Mouse (Mus musculus) liver, embryonic 14.5 days (tissue): ENCODE data around the gene Cox14. TPM values are rescaled to one million over a fixed set of nuclear protein-coding genes. Genes with fewer than 3 reads are reported as not detected.

Experiments used
- ATAC-seq: fragments of 200-750 bp; cut with Nextera tagmentation; 2 replicates; pipeline ENCODE4 v1.8.0; 2017; ENCODE audit warnings: moderate number of reproducible peaks, mild to moderate bottlenecking, moderate library complexity; ENCODE audit not compliant: insufficient read depth
- DNase-seq, 3 experiments: peaks; one replicate each; pipeline ENCODE4 v3.0.0-alpha.2; 2012 to 2013; ENCODE audit warnings: low read depth in 3 of 3, low spot score in 3 of 3
- H3K27ac ChIP-seq: fragments of 300-500 bp; sonication (generic); 2 replicates; pipeline ENCODE4 v1.5.1; 2014; ENCODE audit warnings: moderate library complexity, mild to moderate bottlenecking, control low read depth, inconsistent platforms
- H3K27me3 ChIP-seq: fragments of 300-500 bp; sonication (generic); 2 replicates; pipeline ENCODE4 v1.6.1; 2014; ENCODE audit warnings: mild to moderate bottlenecking, low read length, moderate library complexity; ENCODE audit not compliant: control insufficient read depth, insufficient read depth
- H3K36me3 ChIP-seq: fragments of 300-500 bp; sonication (generic); replicated peaks from 2 replicates; pipeline ENCODE4 v1.6.1; 2014; ENCODE audit warnings: low read depth; ENCODE audit not compliant: control insufficient read depth, insufficient read depth
- H3K4me1 ChIP-seq, 2 experiments: fragments of 200-500 bp in 1 of 2; fragments of 300-500 bp in 1 of 2; sonication (generic) in 1 of 2; replicated peaks; 2 replicates each; pipeline ENCODE4 v1.6.1; 2012 to 2014; ENCODE audit warnings: antibody characterized with exemption in 1 of 2, inconsistent platforms in 1 of 2, low read length in 1 of 2; ENCODE audit not compliant: control insufficient read depth in 2 of 2, insufficient read depth in 2 of 2
- H3K4me2 ChIP-seq: fragments of 300-500 bp; sonication (generic); 2 replicates; pipeline ENCODE4 v1.6.1; 2014; ENCODE audit warnings: low read depth, mild to moderate bottlenecking, control low read depth, moderate library complexity
- H3K4me3 ChIP-seq, 2 experiments: fragments of 200-500 bp in 1 of 2; fragments of 300-500 bp in 1 of 2; sonication (generic) in 1 of 2; 2 replicates each; pipeline ENCODE4 v1.5.1; 2012 to 2014; ENCODE audit warnings: low read depth in 2 of 2, low read length in 2 of 2, mild to moderate bottlenecking in 2 of 2, control low read depth in 1 of 2, inconsistent platforms in 1 of 2, moderate library complexity in 1 of 2; ENCODE audit not compliant: insufficient read depth in 1 of 2
- H3K9ac ChIP-seq: fragments of 300-500 bp; sonication (generic); replicated peaks from 2 replicates; pipeline ENCODE4 v1.6.1; 2014; ENCODE audit warnings: mild to moderate bottlenecking, control low read depth, moderate library complexity
- H3K9me3 ChIP-seq: fragments of 300-500 bp; sonication (generic); 2 replicates; pipeline ENCODE4 v1.6.1; 2016; ENCODE audit warnings: low read length, mixed read lengths; ENCODE audit not compliant: control insufficient read depth
- CTCF ChIP-seq: IDR thresholded peaks from 2 replicates; pipeline ENCODE4 v1.5.1; 2016; ENCODE audit warnings: antibody characterized with exemption, low read depth, control low read depth
- EP300 ChIP-seq: IDR thresholded peaks from 2 replicates; pipeline ENCODE4 v1.6.1; 2016; ENCODE audit warnings: antibody characterized with exemption, low read depth
- WGBS: fragments of 180-500 bp; shearing (Covaris S2); extraction: QIAGEN DNeasy Blood & Tissue Kit; methylation state at CpG from one replicate; pipeline ENCODE4 v1.1.7; 2014; ENCODE audit not compliant: insufficient replicate concordance; 5-methylcytosine and 5-hydroxymethylcytosine counted together
- polyA plus RNA-seq, 2 experiments: library from polyadenylated mRNA; depleted of rRNA in 1 of 2; stranded (reverse) in 1 of 2; unstranded in 1 of 2; fragments of >200 nt; fragmentation: Nextera tagmentation in 1 of 2; extraction: Ambion mirVana in 1 of 2; gene quantifications; 2 replicates each; pipeline versions ENCODE4 v1.2.1 to v1.2.3; 2012 to 2014

The Cox14 gene
- polyA plus RNA-seq, 2 experiments = 67.6 to 84.9 TPM

GRCm38 (mm10) chr15:99729056-99729783 lies 3.8 kb downstream of the Cox14 start:
- DNase-seq (no peak), ATAC-seq (no peak)
- H3K4me1 ChIP-seq = peaks cover 2 to 9% of the 10 kb centered on the region in 2 experiments; a peak in 2 of 4 replicates
- no peak overlapping the region for H3K27ac ChIP-seq
- H3K36me3 ChIP-seq = peaks cover 11% of the 10 kb centered on the region
- H3K9me3 ChIP-seq = no peaks in the 10 kb centered on the region
- H3K4me3 ChIP-seq = no peak overlapping the region
- TF ChIP-seq EP300 = no peak
- peak; percentile 46; the same call in 1 of the 2 replicates for TF ChIP-seq CTCF
- no peak overlapping the region for H3K9ac ChIP-seq
- H3K27me3 ChIP-seq = no peaks in the 10 kb centered on the region
- H3K4me2 ChIP-seq = no peak overlapping the region
- 93% methylated on average over 3 of the region's 4 CpGs for WGBS

DNA sequence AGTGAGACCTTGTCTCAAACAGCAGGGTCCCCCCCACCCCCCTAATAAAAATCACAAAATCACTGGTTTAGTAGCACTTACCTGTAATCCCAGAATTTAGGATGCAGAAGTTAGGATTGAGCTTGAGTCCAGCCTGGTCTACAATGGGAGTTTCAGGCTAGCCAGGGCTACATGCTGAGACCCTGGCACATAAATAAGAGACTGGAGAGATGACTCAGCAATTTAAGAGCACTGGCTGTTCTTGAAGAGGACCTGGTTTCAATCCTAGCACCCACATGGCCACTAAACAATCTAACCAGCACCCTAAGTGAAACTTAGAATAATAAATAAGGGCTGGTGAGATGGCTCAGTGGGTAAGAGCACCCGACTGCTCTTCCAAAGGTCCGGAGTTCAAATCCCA lies 5.7 kb downstream of the Cox14 start:
- Histone ChIP-seq H3K36me3 (peaks cover 11% of the 10 kb centered on the region), H3K4me2 (no peak overlapping the region), H3K9ac (no peak overlapping the region), H3K9me3 (no peaks in the 10 kb centered on the region), H3K27ac (no peak overlapping the region), H3K27me3 (no peaks in the 10 kb centered on the region), H3K4me1 (peaks cover 2 to 4% of the 10 kb centered on the region in 2 experiments; a peak in 2 of 4 replicates), H3K4me3 (no peak overlapping the region)
- 78% methylated on average over 2 of the region's 2 CpGs for WGBS
- no peak for ATAC-seq
- TF ChIP-seq CTCF (no peak), EP300 (no peak)
- no peak for DNase-seq

GRCm38 (mm10) chr15:99731678-99732077 lies 6.3 kb downstream of the Cox14 start:
- Histone ChIP-seq H3K9me3 (no peaks in the 10 kb centered on the region), H3K27ac (no peak overlapping the region), H3K4me2 (no peak overlapping the region), H3K4me1 (peaks cover 0 to under 1% of the 10 kb centered on the region in 2 experiments; a peak in 2 of 4 replicates), H3K9ac (no peak overlapping the region), H3K27me3 (no peaks in the 10 kb centered on the region), H3K4me3 (no peak overlapping the region), H3K36me3 (peaks cover 11% of the 10 kb centered on the region)
- 80% methylated on average over 3 of the region's 3 CpGs for WGBS
- DNase-seq = no peak
- ATAC-seq = no peak
- TF ChIP-seq EP300 = no peak
- TF ChIP-seq CTCF = no peak

- no peak for TF ChIP-seq CTCF
- TF ChIP-seq EP300 = no peak
- 83% methylated on average over 5 of the region's 5 CpGs for WGBS
- peaks cover 5% of the 10 kb centered on the region for H3K36me3 ChIP-seq
Measured at GRCm38 (mm10) chr15:99733186-99733585, 7.8 kb downstream of the Cox14 start.

DNA sequence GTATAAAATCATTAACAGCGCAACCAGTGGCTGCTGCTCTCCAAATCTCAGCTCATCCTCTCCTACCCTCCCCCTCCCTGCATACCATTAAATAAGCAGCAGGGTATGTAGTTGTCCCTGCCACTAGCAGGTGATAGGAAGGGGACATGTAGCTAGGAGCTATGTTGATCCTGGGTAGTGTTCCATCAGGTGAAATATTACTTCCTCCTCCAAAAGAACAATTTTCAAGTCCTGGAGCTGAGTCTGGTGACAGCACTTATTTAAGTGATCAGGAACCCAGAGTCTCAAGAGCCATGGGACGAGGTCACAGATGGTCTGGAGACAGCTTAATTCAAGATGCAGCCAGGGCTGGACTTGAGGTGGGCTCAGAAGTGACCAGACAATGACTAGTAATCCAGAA lies 10.2 kb downstream of the Cox14 start:
- H3K4me2 ChIP-seq = no peak overlapping the region
- H3K4me3 ChIP-seq = no peak overlapping the region
- DNase-seq (no peak), ATAC-seq (no peak)
- no peaks in the 10 kb centered on the region for H3K27me3 ChIP-seq
- no peaks in the 10 kb centered on the region for H3K9me3 ChIP-seq
- H3K27ac ChIP-seq = no peak overlapping the region
- no peaks in the 10 kb centered on the region for H3K4me1 ChIP-seq
- WGBS = 79% methylated on average over 2 of the region's 2 CpGs
- TF ChIP-seq EP300 (no peak), CTCF (no peak)
- no peaks in the 10 kb centered on the region for H3K36me3 ChIP-seq
- no peak overlapping the region for H3K9ac ChIP-seq

More at GRCm38 (mm10) chr15:99733186-99733585, 7.8 kb downstream of the Cox14 start:
- Histone ChIP-seq H3K9me3 (no peaks in the 10 kb centered on the region), H3K27me3 (no peaks in the 10 kb centered on the region), H3K9ac (no peak overlapping the region), H3K27ac (no peak overlapping the region), H3K4me3 (no peak overlapping the region), H3K4me1 (no peaks in the 10 kb centered on the region), H3K4me2 (no peak overlapping the region)
- DNase-seq (no peak), ATAC-seq (no peak)
